Mouse (Mus musculus) heart, adult 8-10 months (tissue): ENCODE measurements at regions not wholly inside any gene's neighbourhood (a gene's known extent, or its start where the extent isn't known, plus 50 kb on each side); places are given as distances from the start of the nearest gene placed in this dataset.

Source experiments
- DNase-seq: peaks from one replicate; pipeline ENCODE4 v3.0.0; 2022; ENCODE audit warnings: low spot score

GRCm38 (mm10) chr8:103880431-103881145, 220.8 kb upstream of the Cdh5 start:
- peak; percentile 4 for DNase-seq

GRCm38 (mm10) chr8:103881146-103881486, 220.3 kb upstream of the Cdh5 start:
- DNase-seq: peak; percentile 19

GRCm38 (mm10) chr8:103884873-103885780, 216.3 kb upstream of the Cdh5 start:
- DNase-seq: no peak

DNA sequence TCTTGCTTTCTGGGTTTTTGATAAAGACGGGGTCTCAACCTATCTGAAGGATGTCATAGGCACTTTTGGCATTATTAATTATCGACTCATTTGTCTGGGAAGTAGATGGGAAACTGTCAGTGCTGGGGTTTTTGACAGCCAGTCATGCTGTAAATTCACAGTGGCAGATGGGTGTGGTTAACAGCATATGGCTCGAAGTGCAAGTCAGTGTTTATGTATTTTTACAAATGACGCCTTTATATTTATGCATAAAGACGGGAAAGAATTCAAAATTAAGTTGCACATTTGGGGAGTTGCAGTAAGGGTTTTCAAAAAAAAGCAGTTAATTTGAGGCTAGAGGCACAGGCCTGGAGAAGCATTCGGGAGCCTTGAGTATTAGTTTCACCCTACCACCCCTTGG, 206.8 kb upstream of the Cdh5 start:
- DNase-seq: no peak

GRCm38 (mm10) chr8:103895132-103895531, 206.3 kb upstream of the Cdh5 start:
- no peak for DNase-seq

- DNase-seq: no peak
Measured at GRCm38 (mm10) chr8:103897463-103897862, 204.0 kb upstream of the Cdh5 start.

GRCm38 (mm10) chr8:103902516-103902915, 198.9 kb upstream of the Cdh5 start:
- no peak for DNase-seq

- no peak for DNase-seq
Measured at GRCm38 (mm10) chr8:103903635-103904034, 197.8 kb upstream of the Cdh5 start.

DNA sequence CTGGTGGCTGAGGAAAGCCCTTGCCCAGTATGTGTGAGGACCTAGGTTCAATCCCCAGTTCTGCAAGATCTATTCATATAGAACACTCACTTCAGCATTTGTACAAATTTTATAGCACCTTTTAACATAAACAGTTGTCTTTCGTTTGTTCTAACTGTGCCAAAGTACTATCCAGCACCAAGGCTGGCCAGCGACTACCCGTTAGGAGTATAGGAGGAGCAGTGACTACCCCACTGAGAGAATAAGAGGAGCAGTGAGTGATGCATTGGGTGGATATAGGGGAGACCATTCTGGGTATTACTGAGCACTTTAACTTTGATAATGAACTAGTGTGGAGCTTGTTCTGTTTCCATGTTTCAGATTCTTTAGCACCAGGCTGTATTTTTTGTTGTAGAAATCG, 193.8 kb upstream of the Cdh5 start:
- DNase-seq: no peak

DNA sequence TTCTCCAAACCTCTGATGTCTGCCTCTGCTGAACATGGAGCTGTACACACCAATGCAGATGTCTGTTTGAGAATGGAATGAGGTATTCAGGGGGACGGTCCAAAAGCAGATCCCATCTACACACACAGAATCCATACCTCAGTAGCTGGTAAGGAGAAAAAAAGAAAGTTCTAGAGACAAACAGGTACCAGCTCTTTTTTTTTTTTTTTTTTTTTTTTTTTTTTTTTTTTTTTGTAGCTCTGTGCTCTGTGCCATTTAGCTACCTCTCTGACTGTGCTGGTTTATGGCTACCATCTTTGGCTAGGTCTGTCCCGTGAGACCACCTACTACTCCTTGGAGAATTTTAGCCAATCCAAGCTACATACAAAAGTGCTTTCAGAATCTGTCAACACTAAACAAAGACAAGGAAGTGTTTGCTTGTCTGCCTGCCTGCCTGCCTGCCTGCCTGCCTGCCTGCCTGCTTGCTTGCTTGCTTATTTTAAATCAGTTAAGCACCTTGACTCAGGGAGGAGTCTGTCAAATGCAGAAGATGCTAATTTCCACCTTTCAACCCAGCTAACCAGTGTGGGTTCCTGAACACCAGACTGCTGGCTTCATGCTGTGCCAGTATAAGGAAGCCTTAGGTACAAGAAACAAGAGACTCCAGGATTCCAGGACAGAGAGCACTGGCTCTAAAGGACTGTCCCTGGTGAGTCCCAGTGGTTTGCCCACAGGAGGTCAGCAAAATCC, 190.0 kb upstream of the Cdh5 start:
- no peak for DNase-seq

DNA sequence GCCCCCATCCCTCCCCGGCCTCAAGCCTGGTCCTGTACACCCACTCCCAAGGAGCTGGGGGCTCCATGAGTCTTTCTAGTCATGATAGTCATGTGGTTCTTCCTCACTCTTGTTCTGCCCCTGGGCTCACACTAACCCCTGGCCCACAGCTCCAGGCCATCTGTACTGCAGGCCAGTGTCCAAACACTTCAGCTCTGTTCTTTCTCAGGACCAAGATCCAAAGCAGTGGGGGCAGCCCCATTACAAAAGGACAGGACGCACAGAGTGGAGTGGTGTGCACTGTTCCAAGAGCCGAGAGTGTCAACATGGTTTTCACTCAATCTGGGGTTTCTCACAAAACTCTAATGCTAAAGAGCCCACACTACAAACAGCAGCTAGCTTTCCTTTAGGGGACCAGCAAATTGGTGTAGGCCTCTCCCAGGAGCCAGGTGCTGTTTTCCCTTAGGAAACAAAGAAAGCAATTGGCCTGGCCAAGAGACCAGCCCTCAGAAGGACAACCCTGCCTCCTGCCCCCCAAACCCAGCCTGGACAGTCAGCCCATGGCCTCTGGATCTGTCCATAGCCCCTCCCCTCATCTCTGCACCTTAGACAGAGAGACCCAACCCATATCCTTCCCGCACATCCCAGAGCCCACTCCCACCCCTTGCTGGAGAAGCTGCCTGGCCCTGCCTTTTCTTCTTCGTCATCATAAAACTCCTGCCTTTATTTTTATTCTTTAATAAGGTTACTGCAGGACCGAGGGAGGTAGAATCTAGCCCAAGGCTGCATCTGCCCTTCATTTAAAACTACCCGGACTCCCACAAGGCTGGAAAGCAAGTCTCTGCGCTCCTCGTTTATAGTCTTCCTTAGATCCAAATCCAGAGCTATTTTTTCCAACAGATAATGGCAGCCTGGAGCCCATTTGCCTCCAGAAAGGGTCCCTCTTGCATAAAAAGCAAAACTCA, 188.2 kb upstream of the Cdh5 start:
- peak; percentile 59 for DNase-seq

- peak; percentile 19 for DNase-seq
Measured at GRCm38 (mm10) chr8:103913927-103914640, 187.3 kb upstream of the Cdh5 start.

DNA sequence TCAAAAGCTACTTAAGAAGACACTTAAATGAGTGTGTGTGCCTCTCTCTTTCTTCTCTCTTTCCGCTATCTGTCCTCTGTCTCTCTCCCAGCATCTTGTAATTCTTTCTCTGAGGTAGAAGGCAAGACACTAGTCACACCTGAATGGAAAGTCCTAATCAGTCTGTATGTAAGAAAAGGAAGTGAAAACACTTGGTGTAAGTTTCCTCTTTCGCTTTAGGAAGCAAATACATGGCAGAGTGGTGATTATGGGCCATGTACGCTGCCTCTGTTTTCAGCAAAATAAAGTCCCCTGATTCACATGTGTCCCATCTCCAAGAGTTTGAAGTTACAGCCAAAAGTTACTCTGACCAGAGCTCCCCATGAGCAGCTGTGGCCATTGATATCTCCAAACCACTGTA, 182.1 kb upstream of the Cdh5 start:
- DNase-seq: no peak

DNA sequence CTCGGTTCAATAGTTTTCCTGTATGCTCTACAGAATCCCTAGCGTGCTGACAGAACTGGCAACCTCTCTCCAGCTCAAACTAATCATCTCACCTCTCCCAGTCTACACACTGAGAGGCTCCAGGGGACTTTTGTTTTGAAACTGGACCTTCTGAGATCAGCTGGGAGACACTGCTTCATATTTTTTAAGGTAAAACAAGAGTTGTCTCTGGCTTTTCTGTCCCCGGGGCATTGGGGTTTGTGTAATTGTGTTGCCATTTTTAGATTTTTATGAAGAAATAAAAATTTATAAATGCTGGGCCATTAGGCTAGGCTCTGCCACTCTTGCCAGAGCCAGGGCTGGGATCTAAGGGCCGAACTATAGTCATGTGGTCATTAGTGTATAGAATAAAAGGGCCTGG, 179.8 kb upstream of the Cdh5 start:
- DNase-seq: peak; percentile 16

GRCm38 (mm10) chr8:103922746-103923145, 178.7 kb upstream of the Cdh5 start:
- no peak for DNase-seq

GRCm38 (mm10) chr8:103932681-103933080, 168.7 kb upstream of the Cdh5 start:
- no peak for DNase-seq

DNA sequence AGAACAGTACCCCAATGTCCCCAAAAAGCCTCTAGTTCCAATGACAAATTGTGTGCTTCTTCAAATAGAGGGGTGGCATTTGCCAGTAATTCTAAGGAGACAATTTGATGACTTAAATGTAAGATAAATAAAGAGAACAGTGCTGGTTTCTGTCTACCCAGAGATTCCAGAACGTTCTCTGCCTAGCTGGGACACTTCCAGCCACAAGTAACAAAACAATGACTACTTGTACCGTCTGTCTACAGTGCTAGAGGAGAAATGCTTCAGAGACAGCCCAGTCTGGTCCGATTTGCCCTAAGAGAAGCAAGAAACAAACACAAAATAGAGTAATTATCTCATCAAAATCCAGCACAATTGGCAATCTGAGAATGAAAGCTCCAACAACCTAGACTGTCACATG, 164.9 kb upstream of the Cdh5 start:
- no peak for DNase-seq

GRCm38 (mm10) chr8:103938283-103939230, 162.9 kb upstream of the Cdh5 start:
- no peak for DNase-seq

DNA sequence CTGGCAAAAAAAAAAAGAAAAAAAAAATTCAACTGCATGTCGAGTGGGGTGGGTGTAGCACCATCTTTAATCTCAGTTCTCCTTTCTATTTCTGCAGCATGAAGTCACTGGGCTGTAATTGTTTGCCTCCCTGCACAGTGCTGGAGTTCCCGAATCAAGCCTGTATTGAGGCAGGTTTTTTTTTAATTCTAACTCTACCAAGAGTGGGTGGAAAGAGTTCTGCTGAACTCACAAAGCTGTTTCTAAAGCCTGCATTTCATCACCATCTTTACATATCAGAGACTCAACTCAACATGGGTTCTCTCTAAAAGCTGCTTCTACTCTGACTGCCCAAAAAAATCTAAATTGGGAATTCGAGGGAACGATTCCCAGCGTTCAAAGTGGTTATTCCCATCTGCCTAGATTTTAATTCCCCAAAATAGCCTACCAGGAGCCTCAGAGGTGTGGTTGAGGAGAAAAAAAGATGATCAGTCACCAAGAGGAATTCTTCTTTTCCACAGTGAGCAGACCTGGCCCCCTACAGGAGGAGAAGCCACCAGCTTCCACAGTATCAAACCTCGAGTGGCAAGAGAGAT, 160.4 kb upstream of the Cdh5 start:
- DNase-seq: peak; percentile 24
